Mouse (Mus musculus): ENCODE data around the gene Rnf11. TPM values are rescaled to one million over a fixed set of nuclear protein-coding genes. Genes with fewer than 3 reads are reported as not detected.
A peak's percentile ranks its signal among the peaks of the same experiment; 100 is the strongest.

The Rnf11 gene
- polyA plus RNA-seq, 1 experiment from 2014 or later: 25.2 TPM

DNA sequence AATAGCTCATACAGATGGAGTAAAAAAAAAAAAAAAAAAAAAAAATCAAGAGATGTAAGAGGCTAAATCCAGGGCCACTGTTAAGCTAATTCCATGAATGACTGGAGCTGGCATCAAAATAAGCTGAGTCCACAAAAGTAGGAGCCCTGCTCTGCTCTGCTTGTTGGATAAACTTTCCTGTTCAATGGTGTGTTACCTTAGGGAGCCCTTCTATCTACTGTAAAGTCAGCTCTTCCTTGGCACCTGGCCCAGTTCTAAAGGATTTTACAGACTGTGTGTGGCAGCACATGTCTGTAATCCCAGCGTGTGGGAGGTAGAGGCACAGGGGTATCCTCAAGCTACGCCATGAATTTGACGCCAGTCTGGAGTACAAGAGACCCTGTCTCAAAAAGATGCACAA is 43.5 kb downstream of the Rnf11 start:
- 83% methylated on average over 3 of the region's 3 CpGs for WGBS
- Histone ChIP-seq H3K9me3 (ENCODE audit: control insufficient read depth, low read length) (no peaks in the 10 kb centered on the region), H3K4me2 (no peak overlapping the region), H3K27ac (ENCODE audit: low read depth, low read length) (no peak overlapping the region), H3K27me3 (replicated peaks; ENCODE audit: control insufficient read depth, insufficient read depth, low read length) (no peaks in the 10 kb centered on the region), H3K36me3 (ENCODE audit: control insufficient read depth, insufficient read depth, low read length) (no peaks in the 10 kb centered on the region), H3K9ac (ENCODE audit: low read depth, low read length) (no peak overlapping the region), H3K4me3 (ENCODE audit: low read depth, low read length) (no peak overlapping the region), H3K4me1 (replicated peaks; ENCODE audit: control insufficient read depth, insufficient read depth, low read length) (peaks cover 58% of the 10 kb centered on the region)
- no peak for ATAC-seq (replicated peaks; ENCODE audit: low FRiP score)
- DNase-seq (ENCODE audit: low spot score): no peak

GRCm38 (mm10) chr4:109440381-109440780 is 44.1 kb downstream of the Rnf11 start:
- 90% methylated on average over 5 of the region's 5 CpGs for WGBS
- no peaks in the 10 kb centered on the region for H3K27me3 ChIP-seq (replicated peaks; ENCODE audit: control insufficient read depth, insufficient read depth, low read length)
- peak overlapping the region; percentile 6; the same call in 1 of the 2 replicates for H3K9ac ChIP-seq (ENCODE audit: low read depth, low read length)
- H3K4me2 ChIP-seq: 0 out of 2 replicates have a peak overlapping the region, but pooled peaks have one; percentile 14
- DNase-seq (ENCODE audit: low spot score): no peak
- H3K36me3 ChIP-seq (ENCODE audit: control insufficient read depth, insufficient read depth, low read length): no peaks in the 10 kb centered on the region
- no peak for ATAC-seq (replicated peaks; ENCODE audit: low FRiP score)
- no peak overlapping the region for H3K4me3 ChIP-seq (ENCODE audit: low read depth, low read length)
- H3K9me3 ChIP-seq (ENCODE audit: control insufficient read depth, low read length): no peaks in the 10 kb centered on the region
- H3K27ac ChIP-seq (ENCODE audit: low read depth, low read length): peak overlapping the region; percentile 82
- H3K4me1 ChIP-seq (replicated peaks; ENCODE audit: control insufficient read depth, insufficient read depth, low read length): peaks cover 54% of the 10 kb centered on the region

DNA sequence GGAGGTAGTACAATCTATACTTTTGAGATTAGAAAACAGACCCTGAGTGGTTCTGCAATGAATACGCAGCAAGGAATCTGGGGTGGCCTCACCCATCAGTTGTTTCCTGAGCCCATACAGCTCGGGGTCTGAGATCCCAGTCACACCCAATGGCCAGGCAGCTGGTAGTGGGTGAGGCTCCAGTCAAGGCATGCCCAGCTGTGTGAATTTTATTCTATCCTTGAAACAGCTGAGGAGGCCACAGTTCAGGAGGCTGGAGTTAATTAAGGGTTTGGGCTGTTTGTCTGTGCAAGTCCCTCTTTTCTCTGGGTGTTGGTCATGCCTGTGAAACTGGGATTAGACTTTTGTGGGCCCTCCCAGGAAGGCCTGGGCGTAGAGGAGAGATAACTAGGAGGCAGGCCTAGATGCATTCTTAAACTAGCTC is 44.7 kb downstream of the Rnf11 start:
- peak; percentile 87 for ATAC-seq (replicated peaks; ENCODE audit: low FRiP score)
- DNase-seq (ENCODE audit: low spot score): no peak
- Histone ChIP-seq H3K9me3 (ENCODE audit: control insufficient read depth, low read length) (no peaks in the 10 kb centered on the region), H3K27me3 (replicated peaks; ENCODE audit: control insufficient read depth, insufficient read depth, low read length) (no peaks in the 10 kb centered on the region), H3K36me3 (ENCODE audit: control insufficient read depth, insufficient read depth, low read length) (no peaks in the 10 kb centered on the region), H3K4me3 (ENCODE audit: low read depth, low read length) (no peak overlapping the region), H3K4me2 (peak overlapping the region; percentile 32), H3K4me1 (replicated peaks; ENCODE audit: control insufficient read depth, insufficient read depth, low read length) (peaks cover 49% of the 10 kb centered on the region), H3K27ac (ENCODE audit: low read depth, low read length) (peak overlapping the region; percentile 82), H3K9ac (ENCODE audit: low read depth, low read length) (no peak overlapping the region)
- WGBS: 39% methylated on average over 3 of the region's 3 CpGs

GRCm38 (mm10) chr4:109439101-109439500 is 45.4 kb downstream of the Rnf11 start:
- H3K27ac ChIP-seq (ENCODE audit: low read depth, low read length): peak overlapping the region; percentile 82
- 60% methylated on average over 8 of the region's 8 CpGs for WGBS
- no peaks in the 10 kb centered on the region for H3K9me3 ChIP-seq (ENCODE audit: control insufficient read depth, low read length)
- no peak for DNase-seq (ENCODE audit: low spot score)
- peaks cover 42% of the 10 kb centered on the region for H3K4me1 ChIP-seq (replicated peaks; ENCODE audit: control insufficient read depth, insufficient read depth, low read length)
- ATAC-seq (replicated peaks; ENCODE audit: low FRiP score): no peak
- H3K4me3 ChIP-seq (ENCODE audit: low read depth, low read length): no peak overlapping the region
- H3K9ac ChIP-seq (ENCODE audit: low read depth, low read length): no peak overlapping the region
- no peaks in the 10 kb centered on the region for H3K27me3 ChIP-seq (replicated peaks; ENCODE audit: control insufficient read depth, insufficient read depth, low read length)
- peak overlapping the region; percentile 32 for H3K4me2 ChIP-seq
- H3K36me3 ChIP-seq (ENCODE audit: control insufficient read depth, insufficient read depth, low read length): no peaks in the 10 kb centered on the region

- Histone ChIP-seq H3K36me3 (ENCODE audit: control insufficient read depth, insufficient read depth, low read length) (no peaks in the 10 kb centered on the region), H3K9ac (ENCODE audit: low read depth, low read length) (no peak overlapping the region), H3K4me1 (replicated peaks; ENCODE audit: control insufficient read depth, insufficient read depth, low read length) (peaks cover 41% of the 10 kb centered on the region), H3K9me3 (ENCODE audit: control insufficient read depth, low read length) (no peaks in the 10 kb centered on the region), H3K27me3 (replicated peaks; ENCODE audit: control insufficient read depth, insufficient read depth, low read length) (no peaks in the 10 kb centered on the region), H3K4me2 (no peak overlapping the region), H3K27ac (ENCODE audit: low read depth, low read length) (no peak overlapping the region), H3K4me3 (ENCODE audit: low read depth, low read length) (no peak overlapping the region)
- WGBS: 49% methylated on average over 9 of the region's 9 CpGs
- DNase-seq (ENCODE audit: low spot score) (no peak), ATAC-seq (replicated peaks; ENCODE audit: low FRiP score) (peak; percentile 58; the same call in 1 of the 2 replicates)
Measured at GRCm38 (mm10) chr4:109437913-109438878, 46.3 kb downstream of the Rnf11 start.

- WGBS: 84% methylated on average over 1 of the region's 1 CpGs
- no peak for DNase-seq (ENCODE audit: low spot score)
- Histone ChIP-seq H3K9ac (ENCODE audit: low read depth, low read length) (no peak overlapping the region), H3K4me1 (replicated peaks; ENCODE audit: control insufficient read depth, insufficient read depth, low read length) (peaks cover 30% of the 10 kb centered on the region), H3K27ac (ENCODE audit: low read depth, low read length) (no peak overlapping the region), H3K4me2 (no peak overlapping the region), H3K36me3 (ENCODE audit: control insufficient read depth, insufficient read depth, low read length) (no peaks in the 10 kb centered on the region), H3K9me3 (ENCODE audit: control insufficient read depth, low read length) (no peaks in the 10 kb centered on the region), H3K27me3 (replicated peaks; ENCODE audit: control insufficient read depth, insufficient read depth, low read length) (no peaks in the 10 kb centered on the region), H3K4me3 (ENCODE audit: low read depth, low read length) (no peak overlapping the region)
- no peak for ATAC-seq (replicated peaks; ENCODE audit: low FRiP score)
Measured at GRCm38 (mm10) chr4:109434256-109434655, 50.3 kb downstream of the Rnf11 start.

DNA sequence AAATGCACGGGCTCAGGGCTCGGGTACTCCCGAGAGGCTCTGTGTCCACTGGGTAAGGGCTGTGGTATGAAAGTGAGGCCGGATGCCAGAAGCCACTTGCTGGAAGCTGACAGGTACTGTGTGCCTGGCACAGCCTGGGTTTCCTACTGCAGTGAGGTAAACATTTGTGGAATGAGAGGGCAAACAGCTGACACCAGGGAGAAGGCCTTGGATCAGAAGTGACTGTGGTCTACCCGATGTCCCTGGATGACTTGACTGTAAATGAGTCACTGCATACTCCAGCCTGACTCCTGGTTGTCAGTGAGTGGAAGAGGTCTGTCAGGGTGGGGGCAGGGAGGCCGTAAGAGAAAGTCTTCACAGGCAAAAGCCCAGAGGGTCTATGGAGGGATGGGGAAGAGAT is 50.9 kb downstream of the Rnf11 start:
- 70% methylated on average over 6 of the region's 6 CpGs for WGBS
- DNase-seq (ENCODE audit: low spot score) (no peak), ATAC-seq (replicated peaks; ENCODE audit: low FRiP score) (no peak)
- no peaks in the 10 kb centered on the region for H3K27me3 ChIP-seq (replicated peaks; ENCODE audit: control insufficient read depth, insufficient read depth, low read length)
- no peaks in the 10 kb centered on the region for H3K9me3 ChIP-seq (ENCODE audit: control insufficient read depth, low read length)
- H3K36me3 ChIP-seq (ENCODE audit: control insufficient read depth, insufficient read depth, low read length): no peaks in the 10 kb centered on the region
- no peak overlapping the region for H3K27ac ChIP-seq (ENCODE audit: low read depth, low read length)
- H3K4me3 ChIP-seq (ENCODE audit: low read depth, low read length): no peak overlapping the region
- no peak overlapping the region for H3K9ac ChIP-seq (ENCODE audit: low read depth, low read length)
- H3K4me2 ChIP-seq: no peak overlapping the region
- peaks cover 23% of the 10 kb centered on the region for H3K4me1 ChIP-seq (replicated peaks; ENCODE audit: control insufficient read depth, insufficient read depth, low read length)

- Histone ChIP-seq H3K36me3 (ENCODE audit: control insufficient read depth, insufficient read depth, low read length) (no peaks in the 10 kb centered on the region), H3K27me3 (replicated peaks; ENCODE audit: control insufficient read depth, insufficient read depth, low read length) (no peaks in the 10 kb centered on the region), H3K4me2 (no peak overlapping the region), H3K9ac (ENCODE audit: low read depth, low read length) (no peak overlapping the region), H3K9me3 (ENCODE audit: control insufficient read depth, low read length) (no peaks in the 10 kb centered on the region), H3K27ac (ENCODE audit: low read depth, low read length) (peak overlapping the region; percentile 42; the same call in 1 of the 2 replicates), H3K4me1 (replicated peaks; ENCODE audit: control insufficient read depth, insufficient read depth, low read length) (peaks cover 17% of the 10 kb centered on the region), H3K4me3 (ENCODE audit: low read depth, low read length) (no peak overlapping the region)
- no peak; the same call in 1 of the 2 replicates for ATAC-seq (replicated peaks; ENCODE audit: low FRiP score)
- no peak for DNase-seq (ENCODE audit: low spot score)
- 76% methylated on average over 16 of the region's 16 CpGs for WGBS
Measured at GRCm38 (mm10) chr4:109432668-109433375, 51.7 kb downstream of the Rnf11 start.

Data from liver, embryonic 11.5 days (tissue).